Mouse (Mus musculus): Measurements from ENCODE around the gene Islr.

Gene Islr

GRCm38 (mm10) chr9:58220218-58220903, 16.3 kb upstream of the Islr start:
- no peak for DNase-seq (ENCODE audit: low read depth, low spot score)

- no peak for DNase-seq (ENCODE audit: low read depth, low spot score)
Observed at GRCm38 (mm10) chr9:58218539-58218938, 14.4 kb upstream of the Islr start.

- DNase-seq (ENCODE audit: low read depth, low spot score): no peak
Observed at GRCm38 (mm10) chr9:58216402-58216801, 12.3 kb upstream of the Islr start.

- no peak for DNase-seq (ENCODE audit: low read depth, low spot score)
Observed at GRCm38 (mm10) chr9:58214519-58215180, 10.5 kb upstream of the Islr start.

- no peak for DNase-seq (ENCODE audit: low read depth, low spot score)
Observed at GRCm38 (mm10) chr9:58213865-58214264, 9.8 kb upstream of the Islr start.

GRCm38 (mm10) chr9:58213377-58213776, 9.3 kb upstream of the Islr start:
- DNase-seq (ENCODE audit: low read depth, low spot score): no peak

GRCm38 (mm10) chr9:58210304-58210627, 6.2 kb upstream of the Islr start:
- no peak for DNase-seq (ENCODE audit: low read depth, low spot score)

GRCm38 (mm10) chr9:58209462-58210303, 5.6 kb upstream of the Islr start:
- DNase-seq (ENCODE audit: low read depth, low spot score): no peak

GRCm38 (mm10) chr9:58206013-58206412, 1.9 kb upstream of the Islr start:
- DNase-seq (ENCODE audit: low read depth, low spot score): no peak

- DNase-seq (ENCODE audit: low read depth, low spot score): no peak
Observed at GRCm38 (mm10) chr9:58204448-58205000, 418 bp upstream of the Islr start.

GRCm38 (mm10) chr9:58202676-58203453, 1.2 kb downstream of the Islr start:
- DNase-seq (ENCODE audit: low read depth, low spot score): no peak

- no peak for DNase-seq (ENCODE audit: low read depth, low spot score)
Observed at GRCm38 (mm10) chr9:58201861-58202549, 2.1 kb downstream of the Islr start.

GRCm38 (mm10) chr9:58201091-58201842, 2.8 kb downstream of the Islr start:
- no peak for DNase-seq (ENCODE audit: low read depth, low spot score)

- no peak for DNase-seq (ENCODE audit: low read depth, low spot score)
Observed at GRCm38 (mm10) chr9:58200270-58201090, 3.6 kb downstream of the Islr start.

GRCm38 (mm10) chr9:58199381-58200269, 4.5 kb downstream of the Islr start:
- DNase-seq (ENCODE audit: low read depth, low spot score): no peak

- DNase-seq (ENCODE audit: low read depth, low spot score): no peak
Observed at GRCm38 (mm10) chr9:58198801-58199371, 5.2 kb downstream of the Islr start.

GRCm38 (mm10) chr9:58197781-58198701, 6.1 kb downstream of the Islr start:
- DNase-seq (ENCODE audit: low read depth, low spot score): no peak

Data from brain, embryonic 18.5 days (tissue).